Mouse (Mus musculus) liver, postnatal 0 days (tissue): ENCODE data around the gene Pth2.

Experiments
- CTCF ChIP-seq: sonication (generic); IDR thresholded peaks from 2 replicates; pipeline ENCODE4 v1.5.1; 2016; ENCODE audit warnings: antibody characterized with exemption, low read depth
- EP300 ChIP-seq: IDR thresholded peaks from 2 replicates; pipeline ENCODE4 v1.6.1; 2016; ENCODE audit warnings: antibody characterized with exemption, low read depth, mild to moderate bottlenecking

DNA sequence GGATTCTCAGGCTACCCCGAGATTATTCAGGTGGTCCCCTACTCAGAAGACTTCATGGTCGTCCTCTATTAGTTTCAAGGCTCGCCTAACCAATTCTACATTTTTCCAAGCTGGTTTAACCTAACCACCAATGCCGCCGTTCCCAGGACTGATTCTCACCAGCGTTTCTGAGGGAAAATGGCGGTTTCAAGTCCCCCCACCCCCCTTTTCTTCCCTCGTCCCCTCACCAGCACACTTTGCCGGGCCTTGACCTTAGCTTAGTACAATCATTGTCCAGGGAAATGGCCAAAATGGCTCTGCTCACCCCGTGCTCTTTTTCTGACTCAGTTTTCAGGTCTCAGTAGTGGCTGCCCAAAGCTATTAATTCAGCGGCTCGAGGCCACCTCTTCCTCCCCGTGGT is 5.4 kb upstream of the Pth2 start:
- TF ChIP-seq CTCF = no peak
- no peak for TF ChIP-seq EP300
